Mouse (Mus musculus): ENCODE data around the gene Lgi2. TPM values are rescaled to one million over a fixed set of nuclear protein-coding genes. Genes with fewer than 3 reads are reported as not detected.

Gene Lgi2
- 3.8 TPM in 2 replicates for polyA plus RNA-seq (2016; fragmentation: Nextera tagmentation; extraction: Ambion mirVana)

GRCm38 (mm10) chr5:52565813-52566531 lies at the start of gene Lgi2:
TSS of gene Lgi2 (minus strand) at chr5:52566462.
- Histone ChIP-seq H3K27me3 (replicated peaks) (peaks cover 15% of the 10 kb centered on the region), H3K9ac (peak within 1 kb of the TSS; percentile 82), H3K4me2 (peak within 1 kb of the TSS; percentile 93), H3K9me3 (replicated peaks) (peaks cover 7% of the 10 kb centered on the region), H3K36me3 (no peaks in the 10 kb centered on the region), H3K4me3 (peak within 1 kb of the TSS; percentile 72), H3K4me1 (replicated peaks) (no peaks in the 10 kb centered on the region; the same call in none of the 2 replicates), H3K27ac (ENCODE audit: poor library complexity, severe bottlenecking) (no peak within 1 kb of the TSS)
- ATAC-seq (ENCODE audit: insufficient number of reproducible peaks, low FRiP score), result peak; percentile 64; the same call in 1 of the 2 replicates
- WGBS, result 1% methylated on average over 75 of the region's 83 CpGs

GRCm38 (mm10) chr5:52615421-52615820 lies 49.2 kb upstream of the Lgi2 start:
- Histone ChIP-seq H3K4me2 (no peak overlapping the region), H3K36me3 (no peaks in the 10 kb centered on the region), H3K27ac (ENCODE audit: poor library complexity, severe bottlenecking) (no peak overlapping the region), H3K4me3 (no peak overlapping the region), H3K27me3 (replicated peaks) (peaks cover 5% of the 10 kb centered on the region; the same call in 1 of the 2 replicates), H3K9me3 (replicated peaks) (no peaks in the 10 kb centered on the region), H3K4me1 (replicated peaks) (peaks cover 37% of the 10 kb centered on the region), H3K9ac (no peak overlapping the region)
- 63% methylated on average over 9 of the region's 9 CpGs for WGBS
- ATAC-seq (ENCODE audit: insufficient number of reproducible peaks, low FRiP score), result no peak

GRCm38 (mm10) chr5:52614686-52615085 lies 48.4 kb upstream of the Lgi2 start:
- peaks cover 5% of the 10 kb centered on the region; the same call in 1 of the 2 replicates for H3K27me3 ChIP-seq (replicated peaks)
- H3K27ac ChIP-seq (ENCODE audit: poor library complexity, severe bottlenecking), result no peak overlapping the region
- ATAC-seq (ENCODE audit: insufficient number of reproducible peaks, low FRiP score), result no peak
- H3K9ac ChIP-seq, result no peak overlapping the region
- no peaks in the 10 kb centered on the region for H3K9me3 ChIP-seq (replicated peaks)
- no peak overlapping the region for H3K4me3 ChIP-seq
- 53% methylated on average over 4 of the region's 4 CpGs for WGBS
- peaks cover 39% of the 10 kb centered on the region for H3K4me1 ChIP-seq (replicated peaks)
- no peaks in the 10 kb centered on the region for H3K36me3 ChIP-seq
- no peak overlapping the region for H3K4me2 ChIP-seq

GRCm38 (mm10) chr5:52612776-52613175 lies 46.5 kb upstream of the Lgi2 start:
- H3K4me2 ChIP-seq, result no peak overlapping the region
- H3K4me1 ChIP-seq (replicated peaks), result peaks cover 35% of the 10 kb centered on the region
- no peak overlapping the region for H3K27ac ChIP-seq (ENCODE audit: poor library complexity, severe bottlenecking)
- no peak overlapping the region for H3K4me3 ChIP-seq
- no peak for ATAC-seq (ENCODE audit: insufficient number of reproducible peaks, low FRiP score)
- 80% methylated on average over 8 of the region's 8 CpGs for WGBS
- H3K27me3 ChIP-seq (replicated peaks), result peaks cover under 1% of the 10 kb centered on the region; the same call in 1 of the 2 replicates
- H3K9ac ChIP-seq, result no peak overlapping the region
- no peaks in the 10 kb centered on the region for H3K36me3 ChIP-seq
- peaks cover 7% of the 10 kb centered on the region; the same call in 1 of the 2 replicates for H3K9me3 ChIP-seq (replicated peaks)

GRCm38 (mm10) chr5:52611315-52611895 lies 45.1 kb upstream of the Lgi2 start:
- WGBS, result 73% methylated on average over 10 of the region's 10 CpGs

GRCm38 (mm10) chr5:52610306-52610705 lies 44.0 kb upstream of the Lgi2 start:
- H3K27ac ChIP-seq (ENCODE audit: poor library complexity, severe bottlenecking), result no peak overlapping the region
- H3K4me2 ChIP-seq, result no peak overlapping the region
- H3K27me3 ChIP-seq (replicated peaks), result no peaks in the 10 kb centered on the region
- peaks cover 12% of the 10 kb centered on the region for H3K4me1 ChIP-seq (replicated peaks)
- H3K36me3 ChIP-seq, result no peaks in the 10 kb centered on the region
- no peak overlapping the region for H3K4me3 ChIP-seq
- 79% methylated on average over 4 of the region's 4 CpGs for WGBS
- H3K9me3 ChIP-seq (replicated peaks), result peaks cover 16% of the 10 kb centered on the region; the same call in 1 of the 2 replicates
- H3K9ac ChIP-seq, result no peak overlapping the region
- no peak for ATAC-seq (ENCODE audit: insufficient number of reproducible peaks, low FRiP score)

More at GRCm38 (mm10) chr5:52611315-52611895, 45.1 kb upstream of the Lgi2 start:
- no peaks in the 10 kb centered on the region for H3K36me3 ChIP-seq
- peaks cover 16% of the 10 kb centered on the region; the same call in 1 of the 2 replicates for H3K9me3 ChIP-seq (replicated peaks)
- peaks cover 21% of the 10 kb centered on the region for H3K4me1 ChIP-seq (replicated peaks)
- H3K4me3 ChIP-seq, result no peak overlapping the region
- no peak overlapping the region for H3K4me2 ChIP-seq
- no peak overlapping the region for H3K27ac ChIP-seq (ENCODE audit: poor library complexity, severe bottlenecking)
- no peaks in the 10 kb centered on the region for H3K27me3 ChIP-seq (replicated peaks)
- H3K9ac ChIP-seq, result no peak overlapping the region
- no peak for ATAC-seq (ENCODE audit: insufficient number of reproducible peaks, low FRiP score)

GRCm38 (mm10) chr5:52609672-52610071 lies 43.4 kb upstream of the Lgi2 start:
- WGBS, result 64% methylated on average over 10 of the region's 10 CpGs
- ATAC-seq (ENCODE audit: insufficient number of reproducible peaks, low FRiP score), result no peak
- peaks cover 6% of the 10 kb centered on the region for H3K4me1 ChIP-seq (replicated peaks)
- H3K4me2 ChIP-seq, result no peak overlapping the region
- H3K4me3 ChIP-seq, result no peak overlapping the region
- peaks cover 16% of the 10 kb centered on the region; the same call in 1 of the 2 replicates for H3K9me3 ChIP-seq (replicated peaks)
- H3K9ac ChIP-seq, result no peak overlapping the region
- H3K36me3 ChIP-seq, result no peaks in the 10 kb centered on the region
- no peaks in the 10 kb centered on the region for H3K27me3 ChIP-seq (replicated peaks)
- no peak overlapping the region for H3K27ac ChIP-seq (ENCODE audit: poor library complexity, severe bottlenecking)

- ATAC-seq (ENCODE audit: insufficient number of reproducible peaks, low FRiP score), result no peak
- Histone ChIP-seq H3K9ac (no peak overlapping the region), H3K4me2 (no peak overlapping the region), H3K36me3 (no peaks in the 10 kb centered on the region), H3K27ac (ENCODE audit: poor library complexity, severe bottlenecking) (no peak overlapping the region), H3K4me1 (replicated peaks) (peaks cover 1% of the 10 kb centered on the region), H3K4me3 (no peak overlapping the region), H3K27me3 (replicated peaks) (no peaks in the 10 kb centered on the region), H3K9me3 (replicated peaks) (peaks cover 16% of the 10 kb centered on the region; the same call in 1 of the 2 replicates)
- 49% methylated on average over 6 of the region's 6 CpGs for WGBS
Observed at GRCm38 (mm10) chr5:52604582-52605041, 38.4 kb upstream of the Lgi2 start.

- Histone ChIP-seq H3K27me3 (replicated peaks) (peaks cover 4% of the 10 kb centered on the region; the same call in 1 of the 2 replicates), H3K36me3 (no peaks in the 10 kb centered on the region), H3K27ac (ENCODE audit: poor library complexity, severe bottlenecking) (no peak overlapping the region), H3K9me3 (replicated peaks) (no peaks in the 10 kb centered on the region), H3K4me2 (no peak overlapping the region), H3K4me3 (no peak overlapping the region), H3K4me1 (replicated peaks) (no peaks in the 10 kb centered on the region), H3K9ac (no peak overlapping the region)
- ATAC-seq (ENCODE audit: insufficient number of reproducible peaks, low FRiP score), result no peak
- WGBS, result 83% methylated on average over 9 of the region's 9 CpGs
Observed at GRCm38 (mm10) chr5:52590612-52591011, 24.4 kb upstream of the Lgi2 start.

GRCm38 (mm10) chr5:52588650-52589049 lies 22.4 kb upstream of the Lgi2 start:
- no peak overlapping the region for H3K9ac ChIP-seq
- no peaks in the 10 kb centered on the region for H3K36me3 ChIP-seq
- H3K4me1 ChIP-seq (replicated peaks), result no peaks in the 10 kb centered on the region
- H3K27ac ChIP-seq (ENCODE audit: poor library complexity, severe bottlenecking), result no peak overlapping the region
- no peak for ATAC-seq (ENCODE audit: insufficient number of reproducible peaks, low FRiP score)
- no peaks in the 10 kb centered on the region for H3K9me3 ChIP-seq (replicated peaks)
- 72% methylated on average over 4 of the region's 4 CpGs for WGBS
- H3K27me3 ChIP-seq (replicated peaks), result peaks cover 4% of the 10 kb centered on the region; the same call in 1 of the 2 replicates
- no peak overlapping the region for H3K4me2 ChIP-seq
- H3K4me3 ChIP-seq, result no peak overlapping the region

GRCm38 (mm10) chr5:52587291-52587733 lies 21.1 kb upstream of the Lgi2 start:
- Histone ChIP-seq H3K27ac (ENCODE audit: poor library complexity, severe bottlenecking) (no peak overlapping the region), H3K4me1 (replicated peaks) (no peaks in the 10 kb centered on the region), H3K9me3 (replicated peaks) (no peaks in the 10 kb centered on the region), H3K36me3 (no peaks in the 10 kb centered on the region), H3K4me2 (no peak overlapping the region), H3K4me3 (no peak overlapping the region), H3K9ac (no peak overlapping the region), H3K27me3 (replicated peaks) (peaks cover 4% of the 10 kb centered on the region; the same call in 1 of the 2 replicates)
- no peak for ATAC-seq (ENCODE audit: insufficient number of reproducible peaks, low FRiP score)
- WGBS, result 69% methylated on average over 9 of the region's 9 CpGs

All from heart, embryonic 12.5 days (tissue).